Mouse (Mus musculus) MEL (cell line): ENCODE results near the gene Tmco4. TPM values are rescaled to one million over a fixed set of nuclear protein-coding genes. Genes with fewer than 3 reads are reported as not detected.

Experiments
- DNase-seq: peaks from one replicate; pipeline ENCODE4 v3.0.0; 2011; ENCODE audit warnings: low read depth, low spot score
- H3K27ac ChIP-seq: 2 replicates; pipeline ENCODE4 v1.5.1; 2012; ENCODE audit warnings: low read depth, mild to moderate bottlenecking, control low read depth, low read length, moderate library complexity; ENCODE audit not compliant: control insufficient read depth
- H3K27me3 ChIP-seq, 2 experiments: fragments of 150-350 bp in 1 of 2; sonication (generic) in 1 of 2; 2 replicates each; pipeline ENCODE4 v1.6.1; 2012; ENCODE audit warnings: low read length in 2 of 2, mild to moderate bottlenecking in 2 of 2, improper control_type of control experiment in 1 of 2, moderate library complexity in 1 of 2; ENCODE audit not compliant: insufficient read depth in 2 of 2, control insufficient read depth in 1 of 2
- H3K36me3 ChIP-seq, 2 experiments: 2 replicates each; pipeline ENCODE4 v1.6.1; 2012 to 2014; ENCODE audit warnings: low read length in 2 of 2, improper control_type of control experiment in 1 of 2, inconsistent platforms in 1 of 2, mild to moderate bottlenecking in 1 of 2; ENCODE audit not compliant: insufficient read depth in 2 of 2, control insufficient read depth in 1 of 2
- H3K4me1 ChIP-seq, 2 experiments: fragments of 150-350 bp in 1 of 2; sonication (generic) in 1 of 2; 2 replicates each; pipeline ENCODE4 v1.6.1; 2012; ENCODE audit warnings: low read length in 2 of 2, improper control_type of control experiment in 1 of 2, mild to moderate bottlenecking in 1 of 2; ENCODE audit not compliant: insufficient read depth in 2 of 2, control insufficient read depth in 1 of 2
- H3K4me3 ChIP-seq, 2 experiments: fragments of 150-350 bp in 1 of 2; sonication (generic) in 1 of 2; 2 replicates each; pipeline ENCODE4 v1.5.1; 2012; ENCODE audit warnings: low read depth in 2 of 2, low read length in 2 of 2, mild to moderate bottlenecking in 2 of 2, moderate library complexity in 2 of 2, control low read depth in 1 of 2, improper control_type of control experiment in 1 of 2; ENCODE audit not compliant: control insufficient read depth in 1 of 2, insufficient read depth in 1 of 2
- H3K79me2 ChIP-seq: 2 replicates; pipeline ENCODE4 v1.6.1; 2012; ENCODE audit warnings: mild to moderate bottlenecking, low read length, moderate library complexity; ENCODE audit not compliant: control insufficient read depth, poor library complexity, insufficient read depth
- H3K9ac ChIP-seq: 2 replicates; pipeline ENCODE4 v1.6.1; 2012; ENCODE audit warnings: low read depth, mild to moderate bottlenecking, control low read depth, low read length, moderate library complexity; ENCODE audit not compliant: control insufficient read depth, poor library complexity, severe bottlenecking
- H3K9me3 ChIP-seq: fragments of 150-350 bp; sonication (generic); replicated peaks from 2 replicates; pipeline ENCODE4 v1.6.1; 2012; ENCODE audit warnings: mild to moderate bottlenecking, low read length, improper control_type of control experiment, moderate library complexity; ENCODE audit not compliant: insufficient read depth
- CHD1 ChIP-seq: IDR thresholded peaks from 2 replicates; pipeline ENCODE4 v1.6.1; 2012; ENCODE audit warnings: low read depth, mild to moderate bottlenecking, inconsistent platforms, low read length, improper control_type of control experiment
- CHD2 ChIP-seq: IDR thresholded peaks from 2 replicates; pipeline ENCODE4 v1.6.1; 2011; ENCODE audit warnings: low read length, improper control_type of control experiment
- CTCF ChIP-seq, 3 experiments: IDR thresholded peaks in 2 of 3; conservative IDR thresholded peaks in 1 of 3; 2 replicates each; pipeline ENCODE4 v1.5.1; 2011 to 2012; ENCODE audit warnings: low read length in 3 of 3, low read depth in 2 of 3, mild to moderate bottlenecking in 2 of 3, improper control_type of control experiment in 1 of 3, inconsistent platforms in 1 of 3, mixed read lengths in 1 of 3, moderate library complexity in 1 of 3; ENCODE audit not compliant: control insufficient read depth in 1 of 3, insufficient read depth in 1 of 3, poor library complexity in 1 of 3, severe bottlenecking in 1 of 3
- E2F4 ChIP-seq: IDR thresholded peaks from 2 replicates; pipeline ENCODE4 v1.6.1; 2011; ENCODE audit warnings: low read depth, low read length, improper control_type of control experiment, borderline replicate concordance
- ELF1 ChIP-seq: IDR thresholded peaks from 2 replicates; pipeline ENCODE4 v1.6.1; 2014; ENCODE audit warnings: low read depth, mild to moderate bottlenecking, inconsistent platforms, low read length, improper control_type of control experiment, moderate library complexity
- GATA1 ChIP-seq: IDR thresholded peaks from 2 replicates; pipeline ENCODE4 v1.6.1; 2011; ENCODE audit warnings: low read depth, low read length, improper control_type of control experiment
- HCFC1 ChIP-seq: IDR thresholded peaks from 2 replicates; pipeline ENCODE4 v1.6.1; 2012; ENCODE audit warnings: low read depth, mild to moderate bottlenecking, inconsistent platforms, low read length, improper control_type of control experiment, moderate library complexity
- JUND ChIP-seq: IDR thresholded peaks from 2 replicates; pipeline ENCODE4 v1.6.1; 2011; ENCODE audit warnings: low read depth, mild to moderate bottlenecking, improper control_type of control experiment, low read length
- KAT2A ChIP-seq: conservative IDR thresholded peaks from 2 replicates; pipeline ENCODE4 v1.6.1; 2012; ENCODE audit warnings: low read depth, low read length, improper control_type of control experiment, inconsistent platforms
- MAZ ChIP-seq: IDR thresholded peaks from 2 replicates; pipeline ENCODE4 v1.6.1; 2012; ENCODE audit warnings: low read depth, mild to moderate bottlenecking, inconsistent platforms, low read length, improper control_type of control experiment
- MEF2A ChIP-seq: IDR thresholded peaks from 2 replicates; pipeline ENCODE4 v1.6.1; 2014; ENCODE audit warnings: low read depth, mild to moderate bottlenecking, inconsistent platforms, low read length, improper control_type of control experiment; ENCODE audit not compliant: poor library complexity, insufficient replicate concordance, severe bottlenecking; ENCODE audit errors: extremely low read depth
- MXI1 ChIP-seq: IDR thresholded peaks from 2 replicates; pipeline ENCODE4 v1.6.1; 2011; ENCODE audit warnings: mild to moderate bottlenecking, low read depth, low read length, improper control_type of control experiment
- NELFE ChIP-seq: IDR thresholded peaks from 2 replicates; pipeline ENCODE4 v1.6.1; 2011; ENCODE audit warnings: low read depth, low read length, improper control_type of control experiment
- NRF1 ChIP-seq: IDR thresholded peaks from 2 replicates; pipeline ENCODE4 v1.6.1; 2014; ENCODE audit warnings: low read depth, mild to moderate bottlenecking, inconsistent platforms, low read length, improper control_type of control experiment, moderate library complexity; ENCODE audit not compliant: poor library complexity, insufficient read depth, severe bottlenecking
- SIN3A ChIP-seq: IDR thresholded peaks from 2 replicates; pipeline ENCODE4 v1.6.1; 2012; ENCODE audit warnings: low read length, improper control_type of control experiment, inconsistent platforms
- TCF12 ChIP-seq: IDR thresholded peaks from 2 replicates; pipeline ENCODE4 v1.6.1; 2014; ENCODE audit warnings: low read depth, mild to moderate bottlenecking, inconsistent platforms, low read length, improper control_type of control experiment, moderate library complexity
- UBTF ChIP-seq: IDR thresholded peaks from 2 replicates; pipeline ENCODE4 v1.6.1; 2012; ENCODE audit warnings: low read depth, mild to moderate bottlenecking, inconsistent platforms, low read length, improper control_type of control experiment, moderate library complexity, borderline replicate concordance; ENCODE audit not compliant: insufficient read depth
- USF1 ChIP-seq: IDR thresholded peaks from 2 replicates; pipeline ENCODE4 v1.6.1; 2014; ENCODE audit warnings: low read depth, mild to moderate bottlenecking, inconsistent platforms, low read length, improper control_type of control experiment, moderate library complexity
- ZC3H11A ChIP-seq: IDR thresholded peaks from 2 replicates; pipeline ENCODE4 v1.6.1; 2012; ENCODE audit warnings: low read depth, mild to moderate bottlenecking, inconsistent platforms, low read length, improper control_type of control experiment
- polyA plus RNA-seq, 2 experiments: library from polyadenylated mRNA; stranded (reverse) in 1 of 2; unstranded in 1 of 2; fragments of >175 nt in 1 of 2; fragments of >200 nt in 1 of 2; gene quantifications; 2 replicates each; pipeline versions ENCODE4 v1.2.1 to v1.2.4; 2012; ENCODE audit warnings: low replicate concordance in 2 of 2, low read depth in 1 of 2; ENCODE audit not compliant: insufficient read length in 2 of 2, insufficient read depth in 1 of 2, missing spikeins in 1 of 2
- total RNA-seq: library from RNA; depleted of rRNA; stranded (reverse); fragments of 300-350 nt; gene quantifications from 2 replicates; pipeline ENCODE4 v1.2.3, GENCODE M21; 2012

The Tmco4 gene
- total and polyA plus RNA-seq, 3 experiments: 16.5 to 24.7 TPM; not detected in 1

DNA sequence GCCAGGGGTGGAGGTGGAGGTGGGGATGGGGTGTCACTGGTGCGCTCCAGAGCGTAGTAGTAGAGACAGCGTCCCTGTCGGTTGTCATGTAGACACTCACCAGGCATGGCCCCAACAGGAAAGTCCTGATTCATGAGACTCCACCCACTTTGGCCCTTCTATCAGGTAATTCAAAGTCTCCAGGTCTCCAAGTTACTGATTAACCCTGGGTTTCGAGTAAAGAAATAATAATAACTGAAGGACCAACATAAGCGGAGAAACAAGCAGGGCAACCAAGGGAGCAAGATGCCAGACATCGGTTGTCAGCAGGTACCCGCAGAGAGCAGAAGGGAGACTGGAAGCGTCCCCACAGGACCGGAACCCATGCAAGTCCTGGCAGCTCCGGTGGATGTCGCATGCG, 5.8 kb upstream of the Tmco4 start, which contains the start of gene Rnf186:
TSS of gene Rnf186 (plus strand) at position 247 of the 400 bp plus-strand sequence.
- no peaks in the 10 kb centered on the region for H3K9me3 ChIP-seq
- no peak for TF ChIP-seq MXI1
- no peak for TF ChIP-seq CTCF (IDR thresholded peaks at IDR 0.05 in 2 of 3, conservative IDR thresholded peaks at IDR 0.05 in 1 of 3; ENCODE audit: control insufficient read depth in 1 of 3, insufficient read depth in 1 of 3, low read depth in 2 of 3, low read length in 3 of 3, poor library complexity in 1 of 3, severe bottlenecking in 1 of 3)
- no peak for TF ChIP-seq NRF1
- H3K9ac ChIP-seq: no peak within 1 kb of the TSS
- peaks cover 19 to 21% of the 10 kb centered on the region in 2 experiments for H3K4me1 ChIP-seq
- H3K36me3 ChIP-seq: peaks cover 0 to 12% of the 10 kb centered on the region in 2 experiments; a peak in 2 of 4 replicates
- 0 out of 4 replicates have a peak within 1 kb of the TSS, but pooled peaks of 1 of the 2 experiments have one; percentile 19 for H3K4me3 ChIP-seq
- DNase-seq: no peak
- no peaks in the 10 kb centered on the region for H3K27me3 ChIP-seq
- H3K27ac ChIP-seq: no peak within 1 kb of the TSS
- no peaks in the 10 kb centered on the region for H3K79me2 ChIP-seq

DNA sequence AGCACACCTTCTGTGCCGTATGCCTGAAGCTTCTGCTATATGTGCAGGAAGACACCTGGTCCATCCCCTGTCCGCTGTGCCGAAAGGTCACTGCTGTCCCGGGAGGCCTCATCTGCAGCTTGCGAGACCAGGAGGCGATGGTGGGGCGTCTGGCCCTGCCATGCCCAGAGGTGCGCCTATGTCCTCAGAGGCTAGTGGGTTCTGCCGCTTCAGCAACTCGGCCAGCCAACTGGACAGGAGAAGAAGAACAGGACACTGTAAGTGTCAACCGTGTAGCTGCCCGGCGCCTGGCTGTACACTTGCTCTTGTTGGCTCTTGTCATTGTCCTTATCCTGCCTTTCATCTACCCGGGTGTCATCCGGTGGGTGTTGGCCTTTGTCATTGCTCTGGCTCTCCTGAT, 5.2 kb upstream of the Tmco4 start:
- H3K79me2 ChIP-seq: no peaks in the 10 kb centered on the region; the same call in 1 of the 2 replicates
- peaks cover 0 to 13% of the 10 kb centered on the region in 2 experiments; a peak in 2 of 4 replicates for H3K36me3 ChIP-seq
- H3K27ac ChIP-seq: no peak overlapping the region
- H3K4me3 ChIP-seq: no peak overlapping the region
- TF ChIP-seq E2F4 (no peak), JUND (no peak), MEF2A (no peak), UBTF (no peak), USF1 (no peak), MAZ (no peak), ZC3H11A (no peak), CHD2 (no peak), TCF12 (no peak), NELFE (no peak), SIN3A (no peak), HCFC1 (no peak), ELF1 (no peak), KAT2A (no peak), CHD1 (no peak), GATA1 (no peak)
- H3K27me3 ChIP-seq: no peaks in the 10 kb centered on the region
- DNase-seq: no peak
- H3K9me3 ChIP-seq: no peaks in the 10 kb centered on the region
- peaks cover 20 to 21% of the 10 kb centered on the region in 2 experiments for H3K4me1 ChIP-seq
- no peak overlapping the region for H3K9ac ChIP-seq
